ENCODE assay signal across 8 mouse cellular contexts in genomic region chr14:21053151-21053550, GRCm38 (mm10). TPM values are rescaled to one million over a fixed set of nuclear protein-coding genes. Genes with fewer than 3 reads are reported as not detected.
DNase-seq lines count a peak whose midpoint lies in the region; ATAC-seq and TF ChIP-seq lines count a peak whose summit lies in the region.

No protein-coding gene starts in this region.

- peaks cover 18% of the 10 kb centered on the region for H3K4me1 ChIP-seq in heart, embryonic 15.5 days (replicated peaks)
- no peaks in the 10 kb centered on the region for H3K4me1 ChIP-seq in embryonic facial prominence, embryonic 11.5 days (ENCODE audit: control insufficient read depth, insufficient read depth, low read length)
- 0 out of 2 replicates have a peak, but pooled peaks cover 6% of the 10 kb centered on the region for H3K4me1 ChIP-seq in kidney, postnatal 0 days (replicated peaks; ENCODE audit: insufficient read depth, low read length)
- H3K4me1 ChIP-seq in midbrain, embryonic 16.5 days (ENCODE audit: control insufficient read depth, insufficient read depth, low read length) = peaks cover 8% of the 10 kb centered on the region

- peak overlapping the region; percentile 77 for H3K4me3 ChIP-seq in heart, embryonic 15.5 days
- H3K4me3 ChIP-seq in embryonic facial prominence, embryonic 11.5 days (ENCODE audit: low read depth, low read length) = peak overlapping the region; percentile 78
- peak overlapping the region; percentile 76 for H3K4me3 ChIP-seq in kidney, postnatal 0 days (replicated peaks; ENCODE audit: low read depth, low read length)
- H3K4me3 ChIP-seq in midbrain, embryonic 16.5 days (ENCODE audit: low read depth, low read length) = peak overlapping the region; percentile 87

- no peak for DNase-seq in heart, postnatal 4 days
- DNase-seq in embryonic facial prominence, embryonic 11.5 days (ENCODE audit: low spot score) = no peak
- peak; percentile 54 for DNase-seq in kidney, postnatal 0 days (ENCODE audit: low spot score)
- DNase-seq in spleen, postnatal 4 days (ENCODE audit: low spot score in 2 of 2) = no peak
- DNase-seq in right cerebral cortex, adult 2 months (ENCODE audit: low spot score in 2 of 2) = no peak

- peak overlapping the region; percentile 91 for H3K27ac ChIP-seq in heart, embryonic 15.5 days
- H3K27ac ChIP-seq in embryonic facial prominence, embryonic 11.5 days (replicated peaks; ENCODE audit: low read depth, low read length) = no peak overlapping the region
- no peak overlapping the region for H3K27ac ChIP-seq in kidney, postnatal 0 days
- no peak overlapping the region for H3K27ac ChIP-seq in midbrain, embryonic 16.5 days (ENCODE audit: low read length)

- 4% methylated on average over 8 of the region's 8 CpGs for WGBS in heart, embryonic 15.5 days
- WGBS in embryonic facial prominence, embryonic 11.5 days = 11% methylated on average over 8 of the region's 8 CpGs
- WGBS in kidney, postnatal 0 days = 10% methylated on average over 8 of the region's 8 CpGs
- 10% methylated on average over 8 of the region's 8 CpGs for WGBS in midbrain, embryonic 16.5 days

- no peaks in the 10 kb centered on the region for H3K36me3 ChIP-seq in heart, embryonic 15.5 days
- H3K36me3 ChIP-seq in embryonic facial prominence, embryonic 11.5 days (replicated peaks; ENCODE audit: control insufficient read depth, insufficient read depth, low read depth, low read length) = no peaks in the 10 kb centered on the region
- H3K36me3 ChIP-seq in kidney, postnatal 0 days (ENCODE audit: insufficient read depth, low read length) = no peaks in the 10 kb centered on the region
- no peaks in the 10 kb centered on the region for H3K36me3 ChIP-seq in midbrain, embryonic 16.5 days (ENCODE audit: control insufficient read depth, insufficient read depth, low read length)

- no peak for TF ChIP-seq CTCF in kidney, postnatal 0 days (IDR thresholded peaks at IDR 0.05; ENCODE audit: low read depth)

- H3K27me3 ChIP-seq in heart, embryonic 15.5 days = no peaks in the 10 kb centered on the region
- no peaks in the 10 kb centered on the region for H3K27me3 ChIP-seq in embryonic facial prominence, embryonic 11.5 days (ENCODE audit: control insufficient read depth, insufficient read depth, low read length)
- no peaks in the 10 kb centered on the region for H3K27me3 ChIP-seq in kidney, postnatal 0 days (ENCODE audit: insufficient read depth, low read length)
- H3K27me3 ChIP-seq in midbrain, embryonic 16.5 days (ENCODE audit: control insufficient read depth, insufficient read depth, low read depth, low read length) = no peaks in the 10 kb centered on the region

- peak overlapping the region; percentile 94 for H3K4me2 ChIP-seq in heart, embryonic 15.5 days
- H3K4me2 ChIP-seq in embryonic facial prominence, embryonic 11.5 days (ENCODE audit: low read depth, low read length) = peak overlapping the region; percentile 85
- H3K4me2 ChIP-seq in kidney, postnatal 0 days (ENCODE audit: low read length) = peak overlapping the region; percentile 97
- peak overlapping the region; percentile 77 for H3K4me2 ChIP-seq in midbrain, embryonic 16.5 days (ENCODE audit: low read length)

- no peaks in the 10 kb centered on the region for H3K9me3 ChIP-seq in heart, embryonic 15.5 days (replicated peaks)
- no peaks in the 10 kb centered on the region for H3K9me3 ChIP-seq in embryonic facial prominence, embryonic 11.5 days (replicated peaks; ENCODE audit: control insufficient read depth, low read length)
- H3K9me3 ChIP-seq in kidney, postnatal 0 days (replicated peaks; ENCODE audit: low read length) = no peaks in the 10 kb centered on the region
- H3K9me3 ChIP-seq in midbrain, embryonic 16.5 days (replicated peaks; ENCODE audit: control insufficient read depth, low read length, poor library complexity, severe bottlenecking) = no peaks in the 10 kb centered on the region

- H3K9ac ChIP-seq in heart, embryonic 15.5 days = peak overlapping the region; percentile 67
- H3K9ac ChIP-seq in embryonic facial prominence, embryonic 11.5 days (replicated peaks; ENCODE audit: low read length) = peak overlapping the region; percentile 63
- H3K9ac ChIP-seq in kidney, postnatal 0 days (ENCODE audit: low read depth, low read length) = 0 out of 2 replicates have a peak overlapping the region, but pooled peaks have one; percentile 71
- peak overlapping the region; percentile 88 for H3K9ac ChIP-seq in midbrain, embryonic 16.5 days (ENCODE audit: low read depth, low read length)

- ATAC-seq in heart, embryonic 15.5 days (replicated peaks; ENCODE audit: insufficient number of reproducible peaks, insufficient read depth, low FRiP score, low read depth) = no peak
- ATAC-seq in embryonic facial prominence, embryonic 11.5 days (replicated peaks; ENCODE audit: insufficient number of reproducible peaks, low FRiP score, low TSS enrichment, low read depth) = no peak
- ATAC-seq in kidney, postnatal 0 days (replicated peaks; ENCODE audit: low FRiP score, low read depth) = no peak
- ATAC-seq in midbrain, embryonic 16.5 days = no peak
- ATAC-seq in frontal cortex, adult (ENCODE audit: low TSS enrichment) = no peak

RNA-seq across cellular contexts. Expression of gene Adk, which starts 0.8 kb away (rescaled TPM):
- polyA plus RNA-seq in heart, embryonic 15.5 days (2015; fragmentation: Nextera tagmentation; extraction: Ambion mirVana) = 184 and 223 TPM in 2 replicates
- total RNA-seq in heart, postnatal 4 days (2021) = 100 to 1,000 TPM; 142 to 149 TPM
- 152 and 178 TPM in 2 replicates for polyA plus RNA-seq in embryonic facial prominence, embryonic 11.5 days (2014; fragmentation: Nextera tagmentation; extraction: Ambion mirVana)
- polyA plus RNA-seq in kidney, postnatal 0 days (2015; fragmentation: Nextera tagmentation; extraction: Ambion mirVana) = 193 and 196 TPM in 2 replicates
- polyA plus RNA-seq in midbrain, embryonic 16.5 days (2015; fragmentation: Nextera tagmentation; extraction: Ambion mirVana) = 40.4 and 41.1 TPM in 2 replicates

RNA-seq across cellular contexts. Expression of gene Ap3m1, which starts 0.8 kb away (rescaled TPM):
- 53.7 and 54.1 TPM in 2 replicates for polyA plus RNA-seq in heart, embryonic 15.5 days (2015; fragmentation: Nextera tagmentation; extraction: Ambion mirVana)
- total RNA-seq in heart, postnatal 4 days (2021) = 10 to 100 TPM; 75.5 to 79.0 TPM
- 111 and 118 TPM in 2 replicates for polyA plus RNA-seq in embryonic facial prominence, embryonic 11.5 days (2014; fragmentation: Nextera tagmentation; extraction: Ambion mirVana)
- polyA plus RNA-seq in kidney, postnatal 0 days (2015; fragmentation: Nextera tagmentation; extraction: Ambion mirVana) = 50.7 and 55.4 TPM in 2 replicates
- 80.9 and 83.3 TPM in 2 replicates for polyA plus RNA-seq in midbrain, embryonic 16.5 days (2015; fragmentation: Nextera tagmentation; extraction: Ambion mirVana)
